Mouse (Mus musculus) stomach, adult 2 months (tissue): ENCODE results near the gene Rgs4. TPM values are rescaled to one million over a fixed set of nuclear protein-coding genes. Genes with fewer than 3 reads are reported as not detected.

Source experiments
- polyA plus RNA-seq: library from polyadenylated mRNA; depleted of rRNA; stranded (reverse); fragments of >200 nt; gene quantifications from 2 replicates; pipeline ENCODE4 v1.2.3, GENCODE M21; 2012; rRNA removed

Rgs4 gene
- 0.59 and 0.84 TPM in 2 replicates for polyA plus RNA-seq

GRCm38 (mm10) chr1:169747473-169747872, at the start of gene Rgs4:
Rgs4 (minus strand) TSS chr1:169747642.

Other genes starting within 250 kb of the Rgs4 start
- gene Nuf2, start 216.2 kb downstream of the Rgs4 start, polyA plus RNA-seq: 0.15 and 0.29 TPM in 2 replicates
- 6.9 and 14.5 TPM in 2 replicates for gene Rgs5, start 92.1 kb downstream of the Rgs4 start, polyA plus RNA-seq
- not detected in 2 replicates for gene Ccdc190, start 181.0 kb upstream of the Rgs4 start, polyA plus RNA-seq
- gene Hsd17b7, start 221.6 kb upstream of the Rgs4 start, polyA plus RNA-seq: 0.96 and 1.7 TPM in 2 replicates